Mouse (Mus musculus): ENCODE measurements around the gene Dync2li1. TPM values are rescaled to one million over a fixed set of nuclear protein-coding genes. Genes with fewer than 3 reads are reported as not detected.

Dync2li1 gene
- polyA plus RNA-seq, 1 experiment from 2014 or later, result 33.8 TPM

GRCm38 (mm10) chr17:84642324-84642723, 16.0 kb downstream of the Dync2li1 start:
- Histone ChIP-seq H3K36me3 (ENCODE audit: insufficient read depth) (no peaks in the 10 kb centered on the region), H3K9ac (no peak overlapping the region), H3K27me3 (ENCODE audit: insufficient read depth, low read length) (no peaks in the 10 kb centered on the region), H3K9me3 (ENCODE audit: low read depth, low read length) (no peaks in the 10 kb centered on the region), H3K4me1 (ENCODE audit: insufficient read depth) (0 out of 2 replicates have a peak, but pooled peaks cover 2% of the 10 kb centered on the region), H3K27ac (ENCODE audit: low read depth) (no peak overlapping the region), H3K4me2 (no peak overlapping the region), H3K4me3 (ENCODE audit: low read depth, low read length) (no peak overlapping the region)
- TF ChIP-seq CTCF (IDR thresholded peaks at IDR 0.05; ENCODE audit: low read depth), result no peak
- 78% methylated on average over 9 of the region's 9 CpGs for WGBS
- ATAC-seq (ENCODE audit: insufficient read depth), result no peak
- no peak for DNase-seq

- H3K4me1 ChIP-seq (ENCODE audit: insufficient read depth), result no peaks in the 10 kb centered on the region
- TF ChIP-seq CTCF (IDR thresholded peaks at IDR 0.05; ENCODE audit: low read depth), result no peak
- H3K4me2 ChIP-seq, result no peak overlapping the region
- ATAC-seq (ENCODE audit: insufficient read depth) (0 out of 2 replicates have a peak, but pooled peaks have one; percentile 42), DNase-seq (no peak)
- H3K9me3 ChIP-seq (ENCODE audit: low read depth, low read length), result no peaks in the 10 kb centered on the region
- no peak overlapping the region for H3K9ac ChIP-seq
- no peaks in the 10 kb centered on the region for H3K36me3 ChIP-seq (ENCODE audit: insufficient read depth)
- H3K4me3 ChIP-seq (ENCODE audit: low read depth, low read length), result no peak overlapping the region
- H3K27ac ChIP-seq (ENCODE audit: low read depth), result no peak overlapping the region
- no peaks in the 10 kb centered on the region for H3K27me3 ChIP-seq (ENCODE audit: insufficient read depth, low read length)
- whole genome bisulfite sequencing, result 36% methylated on average over 16 of the region's 16 CpGs
Observed at GRCm38 (mm10) chr17:84644292-84645050, 18.2 kb downstream of the Dync2li1 start.

GRCm38 (mm10) chr17:84645119-84645518, 18.8 kb downstream of the Dync2li1 start:
- 31% methylated on average over 9 of the region's 9 CpGs for WGBS
- H3K27me3 ChIP-seq (ENCODE audit: insufficient read depth, low read length), result no peaks in the 10 kb centered on the region
- no peak for ATAC-seq (ENCODE audit: insufficient read depth)
- no peak for DNase-seq
- H3K4me1 ChIP-seq (ENCODE audit: insufficient read depth), result peaks cover 3% of the 10 kb centered on the region; the same call in 1 of the 2 replicates
- H3K9ac ChIP-seq, result no peak overlapping the region
- H3K4me3 ChIP-seq (ENCODE audit: low read depth, low read length), result no peak overlapping the region
- H3K27ac ChIP-seq (ENCODE audit: low read depth), result no peak overlapping the region
- H3K9me3 ChIP-seq (ENCODE audit: low read depth, low read length), result no peaks in the 10 kb centered on the region
- H3K36me3 ChIP-seq (ENCODE audit: insufficient read depth), result no peaks in the 10 kb centered on the region
- TF ChIP-seq CTCF (IDR thresholded peaks at IDR 0.05; ENCODE audit: low read depth), result no peak
- no peak overlapping the region for H3K4me2 ChIP-seq

GRCm38 (mm10) chr17:84645894-84646293, 19.6 kb downstream of the Dync2li1 start:
- H3K36me3 ChIP-seq (ENCODE audit: insufficient read depth), result no peaks in the 10 kb centered on the region
- H3K27me3 ChIP-seq (ENCODE audit: insufficient read depth, low read length), result no peaks in the 10 kb centered on the region
- no peak for TF ChIP-seq CTCF (IDR thresholded peaks at IDR 0.05; ENCODE audit: low read depth)
- no peak overlapping the region for H3K27ac ChIP-seq (ENCODE audit: low read depth)
- no peak overlapping the region for H3K4me3 ChIP-seq (ENCODE audit: low read depth, low read length)
- H3K4me2 ChIP-seq, result no peak overlapping the region
- no peaks in the 10 kb centered on the region for H3K9me3 ChIP-seq (ENCODE audit: low read depth, low read length)
- H3K4me1 ChIP-seq (ENCODE audit: insufficient read depth), result peaks cover 3% of the 10 kb centered on the region; the same call in 1 of the 2 replicates
- DNase-seq (no peak), ATAC-seq (ENCODE audit: insufficient read depth) (no peak)
- no peak overlapping the region for H3K9ac ChIP-seq
- WGBS, result 15% methylated on average over 5 of the region's 7 CpGs

GRCm38 (mm10) chr17:84646477-84646876, 20.2 kb downstream of the Dync2li1 start:
- Histone ChIP-seq H3K9ac (no peak overlapping the region), H3K9me3 (ENCODE audit: low read depth, low read length) (no peaks in the 10 kb centered on the region), H3K36me3 (ENCODE audit: insufficient read depth) (no peaks in the 10 kb centered on the region), H3K4me3 (ENCODE audit: low read depth, low read length) (no peak overlapping the region), H3K27me3 (ENCODE audit: insufficient read depth, low read length) (no peaks in the 10 kb centered on the region), H3K27ac (ENCODE audit: low read depth) (no peak overlapping the region), H3K4me2 (no peak overlapping the region), H3K4me1 (ENCODE audit: insufficient read depth) (peaks cover 3% of the 10 kb centered on the region; the same call in 1 of the 2 replicates)
- no peak for TF ChIP-seq CTCF (IDR thresholded peaks at IDR 0.05; ENCODE audit: low read depth)
- no peak for DNase-seq
- ATAC-seq (ENCODE audit: insufficient read depth), result no peak
- 59% methylated on average over 2 of the region's 2 CpGs for WGBS

- DNase-seq (no peak), ATAC-seq (ENCODE audit: insufficient read depth) (no peak)
- H3K36me3 ChIP-seq (ENCODE audit: insufficient read depth), result no peaks in the 10 kb centered on the region
- no peaks in the 10 kb centered on the region for H3K27me3 ChIP-seq (ENCODE audit: insufficient read depth, low read length)
- no peak for TF ChIP-seq CTCF (IDR thresholded peaks at IDR 0.05; ENCODE audit: low read depth)
- H3K9ac ChIP-seq, result no peak overlapping the region
- WGBS, result 77% methylated on average over 4 of the region's 4 CpGs
- no peak overlapping the region for H3K4me2 ChIP-seq
- peaks cover 3% of the 10 kb centered on the region; the same call in 1 of the 2 replicates for H3K4me1 ChIP-seq (ENCODE audit: insufficient read depth)
- no peak overlapping the region for H3K27ac ChIP-seq (ENCODE audit: low read depth)
- no peak overlapping the region for H3K4me3 ChIP-seq (ENCODE audit: low read depth, low read length)
- no peaks in the 10 kb centered on the region for H3K9me3 ChIP-seq (ENCODE audit: low read depth, low read length)
Observed at GRCm38 (mm10) chr17:84647630-84648029, 21.3 kb downstream of the Dync2li1 start.

- Histone ChIP-seq H3K4me2 (no peak overlapping the region), H3K4me3 (ENCODE audit: low read depth, low read length) (no peak overlapping the region), H3K4me1 (ENCODE audit: insufficient read depth) (peaks cover 3% of the 10 kb centered on the region; the same call in 1 of the 2 replicates), H3K36me3 (ENCODE audit: insufficient read depth) (no peaks in the 10 kb centered on the region), H3K27me3 (ENCODE audit: insufficient read depth, low read length) (no peaks in the 10 kb centered on the region), H3K27ac (ENCODE audit: low read depth) (no peak overlapping the region), H3K9ac (no peak overlapping the region), H3K9me3 (ENCODE audit: low read depth, low read length) (no peaks in the 10 kb centered on the region)
- ATAC-seq (ENCODE audit: insufficient read depth), result no peak
- no peak for TF ChIP-seq CTCF (IDR thresholded peaks at IDR 0.05; ENCODE audit: low read depth)
- WGBS, result 73% methylated on average over 9 of the region's 9 CpGs
- DNase-seq, result no peak
Observed at GRCm38 (mm10) chr17:84650302-84651017, 24.2 kb downstream of the Dync2li1 start.
